Mouse (Mus musculus): ENCODE data around the gene Ube2d3.
"Not testable (repeated sequence)": the region's sequence is repeated elsewhere in the genome, so short reads cannot be mapped to it uniquely, and the experiment has no call there.

Gene Ube2d3

DNA sequence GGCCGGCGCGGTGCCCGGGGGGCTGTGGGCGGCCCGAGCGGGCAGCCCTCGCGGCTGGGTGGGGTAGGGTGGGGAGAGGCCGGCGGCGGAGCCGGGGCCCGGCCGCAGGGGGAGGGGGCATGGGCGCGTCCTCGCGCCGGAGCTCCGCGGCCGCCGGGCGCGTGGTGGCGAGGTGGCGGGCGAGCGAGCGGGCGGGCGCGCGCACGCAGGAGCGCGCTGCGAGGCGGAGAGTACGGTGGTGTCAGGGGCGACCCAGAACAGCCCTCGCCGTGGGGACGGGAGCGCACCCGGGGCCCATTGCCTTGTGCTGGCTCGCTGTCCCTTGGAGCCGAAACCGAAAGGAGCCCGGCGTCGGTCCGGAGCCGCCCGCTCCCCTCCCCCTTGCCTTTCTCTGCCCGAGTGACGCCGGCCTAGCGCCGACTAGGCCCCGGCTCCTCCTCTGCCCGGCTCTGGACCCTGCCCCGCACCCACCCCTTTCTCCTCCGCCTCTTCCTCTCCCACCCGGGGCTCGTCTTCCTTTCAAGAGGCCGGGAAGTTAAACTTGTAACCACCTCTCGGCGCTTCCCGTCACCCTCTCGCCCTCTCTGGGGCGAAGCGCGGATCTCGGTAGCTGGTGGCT, 1.1 kb downstream of the Ube2d3 start:
- DNase-seq: peak; percentile 88

DNA sequence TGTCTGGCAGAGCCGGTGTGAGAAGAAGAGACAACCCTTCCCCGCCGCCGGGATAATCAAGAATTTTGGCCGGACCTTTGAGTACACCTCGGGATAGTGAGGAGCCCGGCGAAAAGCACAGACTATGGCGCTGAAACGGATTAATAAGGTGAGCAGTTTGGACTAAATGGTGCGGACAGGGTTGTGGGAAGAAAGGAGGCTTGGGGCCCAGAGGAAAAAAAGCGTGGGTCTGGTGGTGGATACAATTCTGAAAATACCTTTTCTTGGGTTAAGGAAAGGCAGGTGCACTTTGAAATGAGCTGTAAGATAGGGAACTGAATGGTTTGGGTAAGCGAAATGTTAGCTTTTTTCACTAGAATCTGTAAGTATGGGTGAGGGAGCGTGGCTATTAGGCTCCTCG, 1.7 kb downstream of the Ube2d3 start:
- no peak for DNase-seq

DNA sequence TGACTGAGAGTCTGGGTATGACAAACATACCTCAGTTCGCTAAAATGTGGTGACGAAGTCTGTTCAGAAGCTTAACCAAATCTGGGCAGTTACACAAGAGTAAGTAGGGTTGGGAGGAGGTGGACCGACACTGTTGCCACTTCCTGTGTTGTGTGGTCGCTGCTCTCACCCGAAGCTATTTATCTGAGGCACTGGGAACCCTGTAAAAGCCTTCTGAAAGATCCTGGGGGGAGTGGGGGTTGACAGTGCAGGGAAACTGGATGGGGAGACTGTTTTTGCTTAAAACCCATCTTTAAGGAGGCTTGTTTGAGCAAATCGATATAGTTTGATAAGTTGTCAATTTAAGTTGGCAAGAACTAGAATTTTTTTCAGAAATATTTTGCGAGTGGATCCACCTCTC, 2.3 kb downstream of the Ube2d3 start:
- peak; percentile 7 for DNase-seq

GRCm38 (mm10) chr3:135440621-135441020, 2.7 kb downstream of the Ube2d3 start:
- DNase-seq: no peak

GRCm38 (mm10) chr3:135444930-135445329, 7.0 kb downstream of the Ube2d3 start:
- no peak for DNase-seq

- DNase-seq: no peak
Observed at GRCm38 (mm10) chr3:135458981-135459380, 21.0 kb downstream of the Ube2d3 start.

DNA sequence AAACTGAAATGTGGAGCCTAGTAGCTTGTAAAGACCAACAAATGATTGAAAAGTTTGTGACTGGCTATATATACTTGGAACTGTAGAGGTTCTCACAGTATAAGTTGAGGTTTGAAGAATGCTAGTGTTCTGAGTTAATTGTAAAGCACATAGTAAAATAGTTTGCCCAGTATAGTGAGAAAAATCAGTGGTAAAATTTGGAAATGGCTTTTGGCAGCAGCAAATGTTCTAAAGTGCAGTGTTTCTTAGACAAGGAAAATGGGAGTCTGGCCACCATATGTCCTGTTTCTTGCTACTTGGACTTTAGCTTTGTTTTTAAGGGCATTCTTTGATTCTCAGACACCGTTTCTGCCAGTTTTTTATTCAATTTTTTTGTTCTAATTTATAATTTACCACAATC, 30.5 kb downstream of the Ube2d3 start:
- DNase-seq: no peak

GRCm38 (mm10) chr3:135469146-135469545, 31.2 kb downstream of the Ube2d3 start:
- no peak for DNase-seq

DNA sequence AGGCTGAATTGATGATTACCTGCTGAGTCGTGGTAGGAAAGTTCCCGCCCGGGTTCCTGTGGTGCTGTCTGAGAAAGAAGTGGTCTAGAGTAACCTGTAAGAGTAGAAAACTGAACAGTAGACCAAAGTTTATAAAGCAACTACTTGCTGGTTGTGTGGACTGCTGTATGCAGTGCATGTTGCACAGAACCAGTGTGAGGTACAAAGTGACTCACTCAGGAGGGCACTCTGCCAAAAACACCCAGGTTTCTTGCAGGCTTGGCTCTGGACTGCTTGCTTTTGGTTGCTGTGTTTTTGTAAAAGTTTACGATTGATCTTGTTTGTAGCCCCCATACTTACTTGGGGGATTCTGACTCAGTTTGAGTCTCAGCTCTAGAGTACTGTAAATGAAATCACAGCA, 32.0 kb downstream of the Ube2d3 start:
- no peak for DNase-seq

- DNase-seq: no peak
Observed at GRCm38 (mm10) chr3:135470823-135471222, 32.9 kb downstream of the Ube2d3 start.

DNA sequence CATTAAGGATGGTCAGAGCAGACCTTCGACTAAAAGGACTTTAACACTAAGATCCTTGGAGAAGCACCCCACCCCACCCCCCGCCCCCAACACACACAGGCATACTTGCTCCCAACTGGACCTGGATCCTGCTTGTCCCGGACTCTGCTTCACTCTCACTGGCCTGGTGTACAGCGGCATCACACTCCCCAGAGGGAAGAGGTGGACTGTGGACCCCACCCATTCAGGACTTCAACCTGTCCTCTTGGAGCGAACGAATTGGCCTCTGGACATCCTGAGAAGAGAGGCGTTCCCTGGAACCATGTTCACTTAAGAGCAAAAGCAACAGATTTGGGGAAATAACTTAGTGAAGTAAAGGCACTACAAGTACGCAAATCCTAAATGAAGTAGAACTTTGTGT, 37.1 kb downstream of the Ube2d3 start:
- DNase-seq: no peak

DNA sequence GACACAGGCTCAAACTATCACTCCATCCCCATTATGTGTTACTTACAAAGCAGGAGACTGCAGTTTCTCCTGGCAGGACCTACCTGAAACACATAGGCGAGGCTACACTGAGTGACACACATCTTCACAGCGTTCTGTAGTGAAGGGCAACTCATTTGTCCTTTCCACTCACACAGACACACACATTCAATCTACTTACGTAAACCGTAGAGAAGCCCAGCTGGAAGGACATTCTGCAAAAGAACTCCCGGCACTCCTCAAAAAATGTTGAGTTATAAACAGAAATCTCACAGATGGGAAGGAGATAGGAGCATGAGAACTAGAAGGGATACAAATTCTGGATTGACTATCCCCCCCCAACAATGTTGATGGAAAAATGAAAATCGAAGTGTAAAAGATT, 38.3 kb downstream of the Ube2d3 start:
- DNase-seq: no peak

GRCm38 (mm10) chr3:135476977-135477376, 39.0 kb downstream of the Ube2d3 start:
- DNase-seq: no peak

DNA sequence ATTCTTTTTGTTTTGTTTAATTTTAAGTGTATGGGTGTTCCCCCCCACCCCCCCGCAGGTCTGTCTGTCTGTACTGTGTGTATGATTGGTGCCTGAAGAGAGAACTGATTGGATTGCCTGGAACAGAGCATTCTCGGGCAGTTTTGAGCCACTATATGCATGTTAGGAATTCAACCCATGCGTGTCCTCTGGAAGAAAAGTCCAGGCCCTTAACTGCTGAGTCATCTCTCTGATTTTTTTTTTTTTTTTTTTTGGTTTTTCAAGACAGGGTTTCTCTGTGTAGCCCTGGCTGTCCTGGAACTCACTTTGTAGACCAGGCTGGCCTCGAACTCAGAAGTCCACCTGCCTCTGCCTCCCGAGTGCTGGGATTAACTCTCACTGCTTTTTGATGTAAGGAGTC, 41.1 kb downstream of the Ube2d3 start:
- DNase-seq: not testable (repeated sequence)

DNA sequence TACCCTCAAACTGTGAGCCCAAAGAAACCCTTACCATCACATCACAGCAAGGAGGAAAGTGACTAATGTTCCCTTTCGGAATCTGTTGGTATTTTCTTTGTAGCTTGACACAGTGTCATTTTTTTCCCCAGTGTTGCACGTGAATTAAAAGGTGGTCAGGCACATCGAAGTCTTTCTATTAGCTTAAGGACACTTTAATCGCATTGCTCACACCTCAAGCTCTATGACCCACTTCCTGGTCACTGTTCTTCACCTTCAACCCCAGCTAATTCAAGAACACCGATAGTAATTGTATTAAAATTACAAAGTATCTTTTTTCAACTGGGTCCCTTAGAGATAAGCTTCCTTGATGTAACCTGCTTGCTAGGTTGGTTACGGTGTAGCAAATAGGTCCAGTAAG, 42.8 kb downstream of the Ube2d3 start:
- no peak for DNase-seq

- no peak for DNase-seq
Observed at GRCm38 (mm10) chr3:135481608-135482007, 43.7 kb downstream of the Ube2d3 start.

DNA sequence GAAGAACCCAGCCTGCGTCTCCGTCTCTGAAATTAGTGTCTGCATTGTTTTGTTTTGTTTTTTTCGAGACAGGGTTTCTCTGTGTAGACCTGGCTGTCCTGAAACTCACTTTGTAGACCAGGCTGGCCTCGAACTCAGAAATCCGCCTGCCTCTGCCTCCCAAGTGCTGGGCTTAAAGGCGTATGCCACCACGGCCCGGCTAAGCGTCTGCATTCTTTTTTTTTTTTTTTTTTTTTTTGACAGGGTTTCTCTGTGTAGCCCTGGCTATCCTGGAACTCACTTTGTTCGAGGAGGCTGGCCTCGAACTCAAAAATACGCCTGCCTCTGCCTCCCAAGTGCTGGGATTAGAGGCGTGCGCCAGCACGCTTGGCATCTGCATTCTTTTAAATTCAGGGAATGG, 46.7 kb downstream of the Ube2d3 start:
- DNase-seq: not testable (repeated sequence)

GRCm38 (mm10) chr3:135485128-135485899, 47.4 kb downstream of the Ube2d3 start, which contains the start of gene Manba:
Manba (plus strand) TSS chr3:135485611.
- peak; percentile 84 for DNase-seq

DNA sequence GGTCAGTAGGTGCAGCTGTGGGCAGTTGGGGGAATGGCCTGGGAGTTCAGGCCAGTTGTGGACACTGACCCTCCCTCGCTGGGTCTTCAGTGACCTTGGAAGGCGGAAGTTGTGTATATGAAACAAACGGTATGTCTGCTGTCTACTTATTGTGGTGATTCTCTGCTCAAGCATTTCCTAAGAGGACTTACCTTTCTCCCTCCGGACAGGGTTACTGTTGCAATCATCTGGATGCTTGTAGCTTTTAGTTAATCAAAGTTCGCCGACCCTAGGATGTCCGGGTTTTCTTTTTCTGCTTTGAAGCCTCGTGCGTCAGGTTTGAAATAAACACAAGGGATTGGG, 47.9 kb downstream of the Ube2d3 start:
- no peak for DNase-seq

GRCm38 (mm10) chr3:135486351-135486750, 48.4 kb downstream of the Ube2d3 start:
- DNase-seq: no peak

DNA sequence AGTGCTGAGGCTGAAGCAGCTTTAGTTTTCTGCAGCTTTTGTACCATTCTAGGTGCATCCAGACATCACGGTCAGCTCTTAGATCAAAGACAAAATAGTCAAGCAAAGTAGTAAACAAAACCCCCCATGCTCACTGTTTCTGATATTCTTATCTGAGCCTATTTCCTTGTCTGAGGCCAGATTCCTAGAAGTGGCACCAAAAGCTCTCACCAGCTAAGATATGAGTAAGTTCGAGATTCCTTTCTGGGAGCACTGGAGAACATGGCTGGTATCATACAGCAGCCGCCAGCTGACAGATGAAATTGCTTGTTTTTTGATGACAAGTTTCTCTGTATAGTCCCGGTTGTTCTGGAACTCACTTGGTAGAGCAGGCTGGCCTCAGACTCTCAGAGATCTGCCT, 49.9 kb downstream of the Ube2d3 start:
- DNase-seq: no peak

- no peak for DNase-seq
Observed at GRCm38 (mm10) chr3:135489865-135490520, 52.0 kb downstream of the Ube2d3 start.

- no peak for DNase-seq
Observed at GRCm38 (mm10) chr3:135491102-135491501, 53.2 kb downstream of the Ube2d3 start.

- not testable (repeated sequence) for DNase-seq
Observed at GRCm38 (mm10) chr3:135493320-135493719, 55.4 kb downstream of the Ube2d3 start.

All from embryo, embryonic 11 days (tissue).